ENCODE assay signal across 11 mouse cellular contexts in the genomic region with DNA sequence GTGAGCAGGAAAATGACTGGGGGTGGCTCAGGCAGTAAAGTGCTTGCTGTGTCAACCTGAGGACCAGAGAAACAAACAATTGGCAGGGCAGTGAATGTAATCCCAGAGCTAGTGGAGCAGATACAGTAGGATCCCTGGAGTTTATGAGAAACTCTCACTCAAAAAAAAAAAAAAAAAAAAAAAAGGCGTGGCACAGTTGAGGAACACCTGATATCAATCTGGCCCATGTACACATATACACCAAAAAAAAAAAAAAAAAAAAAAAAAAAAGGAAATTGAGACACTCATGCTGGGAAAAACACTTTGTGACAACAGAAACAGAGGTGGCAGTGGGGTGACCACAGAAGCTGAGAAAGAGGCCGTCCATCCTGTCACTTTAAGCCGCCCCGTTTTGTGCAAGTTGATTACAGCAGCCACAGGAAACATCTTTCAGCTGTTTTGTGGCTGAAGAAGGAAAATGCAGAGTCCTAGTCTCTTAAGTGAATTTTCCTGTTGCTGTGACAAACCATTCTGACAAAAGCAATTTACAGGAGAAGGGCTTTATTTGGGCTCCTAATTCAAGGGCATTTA. TPM values are rescaled to one million over a fixed set of nuclear protein-coding genes. Genes with fewer than 3 reads are reported as not detected.
DNase-seq lines count a peak whose midpoint lies in the region; ATAC-seq and TF ChIP-seq lines count a peak whose summit lies in the region.
"Had no signal": no experiment of that assay in that cellular context is flagged by ENCODE, and none has a peak within 500 bp of the region (broad histone marks: within the 10 kb centered on the region; RNA-seq: fewer than 3 reads in every experiment).

No protein-coding gene starts in this region.

- no peaks in the 10 kb centered on the region for H3K27me3 ChIP-seq in kidney, postnatal 0 days (ENCODE audit: insufficient read depth, low read length)
- no peaks in the 10 kb centered on the region for H3K27me3 ChIP-seq in megakaryocyte, embryonic 14.5 days (replicated peaks)
- H3K27me3 ChIP-seq: forebrain, embryonic 13.5 days; limb, embryonic 13.5 days had no signal

- H3K4me3 ChIP-seq in kidney, postnatal 0 days (replicated peaks; ENCODE audit: low read depth, low read length) = no peak overlapping the region
- H3K4me3 ChIP-seq in megakaryocyte, embryonic 14.5 days (replicated peaks) = peak overlapping the region; percentile 56
- H3K4me3 ChIP-seq: forebrain, embryonic 13.5 days; limb, embryonic 13.5 days had no signal

- no peak overlapping the region for H3K4me2 ChIP-seq in kidney, postnatal 0 days (ENCODE audit: low read length)
- H3K4me2 ChIP-seq: forebrain, embryonic 13.5 days; limb, embryonic 13.5 days had no signal

- H3K4me1 ChIP-seq in kidney, postnatal 0 days (replicated peaks; ENCODE audit: insufficient read depth, low read length) = no peaks in the 10 kb centered on the region
- H3K4me1 ChIP-seq in megakaryocyte, embryonic 14.5 days = peaks cover 73% of the 10 kb centered on the region
- H3K4me1 ChIP-seq: forebrain, embryonic 13.5 days had no signal

- H3K9me3 ChIP-seq in kidney, postnatal 0 days (replicated peaks; ENCODE audit: low read length) = no peaks in the 10 kb centered on the region
- no peaks in the 10 kb centered on the region for H3K9me3 ChIP-seq in megakaryocyte, embryonic 14.5 days
- H3K9me3 ChIP-seq: forebrain, embryonic 13.5 days; limb, embryonic 13.5 days had no signal

- ATAC-seq in kidney, postnatal 0 days (replicated peaks; ENCODE audit: low FRiP score, low read depth) = no peak
- ATAC-seq in CD4-positive, CD25-positive, alpha-beta regulatory T cell, adult 4 months = peak; percentile 94
- peak; percentile 93 for ATAC-seq in activated CD4-positive, CD25-positive, alpha-beta regulatory T cell, adult 4 months
- ATAC-seq: forebrain, embryonic 13.5 days had no signal

- TF ChIP-seq CTCF in kidney, postnatal 0 days (IDR thresholded peaks at IDR 0.05; ENCODE audit: low read depth) = no peak

- 47% methylated on average over 4 of the region's 4 CpGs for WGBS in kidney, postnatal 0 days

- H3K9ac ChIP-seq in kidney, postnatal 0 days (ENCODE audit: low read depth, low read length) = no peak overlapping the region
- H3K9ac ChIP-seq: forebrain, embryonic 13.5 days; limb, embryonic 13.5 days had no signal

- H3K36me3 ChIP-seq in kidney, postnatal 0 days (ENCODE audit: insufficient read depth, low read length) = no peaks in the 10 kb centered on the region
- H3K36me3 ChIP-seq in megakaryocyte, embryonic 14.5 days (replicated peaks; ENCODE audit: low read length) = no peaks in the 10 kb centered on the region
- H3K36me3 ChIP-seq: limb, embryonic 13.5 days had no signal

- H3K27ac ChIP-seq in kidney, postnatal 0 days = peak overlapping the region; percentile 60
- H3K27ac ChIP-seq: forebrain, embryonic 13.5 days; limb, embryonic 13.5 days had no signal

- DNase-seq in kidney, postnatal 0 days (ENCODE audit: low spot score) = peak; percentile 62
- no peak for DNase-seq in kidney, adult 11 months
- DNase-seq in cerebellum, adult 8-10 months = no peak
- no peak for DNase-seq in layer of hippocampus, adult 18-20 months (ENCODE audit: low spot score in 2 of 2)
- DNase-seq: embryo, embryonic 11 days; right cerebral cortex, adult 18-20 months had no signal

RNA-seq across cellular contexts. Expression of gene Ube2h, which starts 21.7 kb away (rescaled TPM):
- polyA plus RNA-seq in kidney, postnatal 0 days (2015; fragmentation: Nextera tagmentation; extraction: Ambion mirVana) = 38.2 and 38.7 TPM in 2 replicates
- 100 to 1,000 TPM; 145 to 167 TPM for polyA plus RNA-seq in CD4-positive, CD25-positive, alpha-beta regulatory T cell, adult 4 months (2017; shearing (Covaris generic))
- polyA plus RNA-seq in activated CD4-positive, CD25-positive, alpha-beta regulatory T cell, adult 4 months (2017; shearing (Covaris generic)) = 100 to 1,000 TPM; 117 to 152 TPM
- polyA plus RNA-seq in megakaryocyte, embryonic 14.5 days (2012; ENCODE audit: insufficient read depth, low replicate concordance) = 20.5 and 26.8 TPM in 2 replicates
- 10 to 100 TPM; 88.4 to 89.6 TPM for total RNA-seq in layer of hippocampus, adult 18-20 months (2021)
